Mouse (Mus musculus): ENCODE measurements around the gene Rtn4r.

The Rtn4r gene

DNA sequence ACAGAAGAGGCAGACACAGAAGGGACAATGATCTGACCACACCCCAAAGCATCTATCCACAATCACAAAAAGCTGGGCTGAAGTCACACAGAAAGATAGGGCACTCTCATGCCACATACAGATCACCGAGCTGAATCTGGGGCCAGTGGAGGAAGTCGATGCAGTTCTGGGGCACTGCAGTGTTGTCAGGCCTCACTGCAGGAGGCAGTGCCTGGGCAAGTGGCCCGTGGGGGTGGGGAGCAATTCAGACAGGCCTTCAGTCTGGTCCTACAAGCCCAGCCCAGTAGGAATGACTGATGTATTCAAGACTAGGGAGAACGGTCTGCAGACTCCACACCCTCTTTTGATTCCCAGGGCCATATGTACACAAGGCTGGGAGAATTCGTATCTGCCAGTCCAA lies 2.8 kb upstream of the Rtn4r start:
- in situ Hi-C loops (cut with MboI), result no loop called here

DNA sequence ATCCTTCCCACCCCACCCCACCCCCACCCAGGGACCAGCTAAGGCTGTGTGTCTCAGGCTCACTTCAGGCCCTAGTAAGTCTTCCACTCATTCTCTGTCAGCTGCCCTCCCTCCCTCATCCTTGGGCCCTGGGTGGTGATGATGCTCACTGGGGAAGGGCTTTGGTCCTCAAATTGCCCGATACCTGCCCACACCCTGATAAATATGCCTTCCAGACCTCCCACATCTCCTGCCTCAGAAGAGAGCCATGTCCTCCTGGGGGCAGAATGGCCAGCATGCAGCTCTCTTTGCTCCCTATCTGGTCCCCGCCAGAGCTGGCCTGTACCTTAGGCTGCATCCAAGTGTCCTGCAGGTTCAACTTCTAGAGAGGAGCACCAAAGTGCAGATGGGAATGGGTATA lies 2.3 kb upstream of the Rtn4r start:
- in situ Hi-C loops (cut with MboI), result no loop called here

DNA sequence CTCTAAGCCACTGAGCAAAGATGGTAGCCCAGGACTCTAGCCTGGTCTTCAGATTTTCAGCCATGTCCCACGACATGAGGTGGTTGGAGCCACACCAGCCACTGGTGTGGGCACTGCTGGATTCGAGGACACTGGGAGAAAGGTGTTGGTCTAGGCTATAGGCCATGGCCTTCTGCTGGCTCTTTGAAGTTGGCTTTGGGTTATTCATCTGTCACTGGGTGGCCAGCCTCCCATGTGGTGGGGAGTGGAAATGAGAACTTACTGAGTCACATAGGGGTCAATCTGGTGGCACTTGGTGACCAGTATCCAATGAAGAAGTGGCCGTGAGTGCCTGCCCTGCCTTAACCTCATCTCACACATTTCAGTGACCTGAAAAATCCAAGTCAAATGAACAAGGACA lies 1.2 kb upstream of the Rtn4r start:
- in situ Hi-C loops (cut with MboI), result no loop called here

DNA sequence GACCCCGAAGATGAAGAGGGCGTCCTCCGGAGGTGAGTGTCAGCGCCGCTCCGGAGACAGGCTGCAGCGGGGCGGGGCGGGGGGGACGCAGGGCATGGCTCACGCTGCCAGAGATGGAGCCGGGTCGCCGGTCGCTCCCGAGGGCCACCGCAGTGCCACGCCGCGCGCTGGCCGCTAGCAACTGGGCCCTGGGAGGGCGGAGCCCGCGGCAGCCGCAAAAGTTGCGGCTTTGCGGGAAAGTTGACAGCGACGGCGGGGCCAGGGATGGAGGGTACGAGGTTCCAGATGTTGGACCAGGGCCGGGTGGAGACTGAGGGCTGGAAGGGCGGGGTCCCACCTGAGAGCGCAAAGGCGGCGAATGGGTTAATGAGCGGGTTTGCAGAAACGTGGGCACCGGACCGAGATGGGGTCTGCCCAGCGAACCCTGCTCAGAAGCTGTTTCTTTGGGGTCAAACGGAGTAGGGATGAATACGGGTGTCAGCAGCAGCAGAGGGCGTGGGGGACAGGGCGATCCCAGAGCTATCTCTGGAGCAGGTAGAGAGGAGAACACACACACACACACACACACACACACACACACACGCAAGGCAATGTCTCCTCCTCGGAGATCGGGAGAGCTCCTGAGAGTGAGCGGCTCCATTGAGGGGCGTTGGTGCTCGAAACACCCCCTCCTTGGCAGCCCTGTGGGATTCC lies 575 bp downstream of the Rtn4r start:
- in situ Hi-C loops (cut with MboI), result no loop called here

DNA sequence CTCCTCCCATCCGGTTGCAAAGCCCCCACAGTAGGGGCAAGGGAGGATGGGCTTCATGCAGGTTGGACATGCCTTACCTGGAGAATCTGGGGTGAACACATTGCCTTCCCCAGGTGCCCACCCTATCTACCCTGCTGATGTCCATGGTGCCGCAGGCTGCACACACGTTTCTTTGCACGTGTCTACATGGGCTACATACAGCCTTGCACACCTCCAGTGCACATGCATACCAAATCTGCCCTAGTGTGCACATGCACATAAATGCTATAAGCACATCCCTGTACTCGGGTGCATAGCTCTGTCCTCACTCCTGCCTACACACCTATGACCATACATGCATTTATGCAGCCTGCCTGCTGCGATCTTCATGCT lies 1.1 kb downstream of the Rtn4r start:
- in situ Hi-C loops (cut with MboI), result no loop called here

DNA sequence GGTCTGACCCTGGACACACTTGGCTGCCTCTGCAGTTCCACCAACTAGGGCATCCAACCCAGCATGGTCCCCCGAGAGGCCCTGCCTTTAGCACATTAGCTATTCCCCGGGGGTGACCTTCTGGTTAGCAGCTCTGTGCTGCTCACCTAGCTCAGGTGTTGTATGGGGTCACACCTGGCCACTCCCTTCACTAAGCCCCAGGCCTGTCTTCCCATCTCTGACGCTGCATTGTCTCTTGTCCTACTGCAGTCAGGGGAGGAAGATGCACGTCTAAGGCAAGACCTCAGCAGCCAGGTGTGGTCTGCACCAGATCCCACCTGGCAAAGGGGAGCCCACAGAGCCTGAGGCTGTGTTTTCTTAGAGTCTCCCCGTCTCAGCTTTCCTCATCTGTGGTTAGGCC lies 2.0 kb downstream of the Rtn4r start:
- in situ Hi-C loops (cut with MboI), result no loop called here

GRCm38 (mm10) chr16:18130288-18130687 lies 2.8 kb downstream of the Rtn4r start:
- in situ Hi-C loops (cut with MboI), result no loop called here

DNA sequence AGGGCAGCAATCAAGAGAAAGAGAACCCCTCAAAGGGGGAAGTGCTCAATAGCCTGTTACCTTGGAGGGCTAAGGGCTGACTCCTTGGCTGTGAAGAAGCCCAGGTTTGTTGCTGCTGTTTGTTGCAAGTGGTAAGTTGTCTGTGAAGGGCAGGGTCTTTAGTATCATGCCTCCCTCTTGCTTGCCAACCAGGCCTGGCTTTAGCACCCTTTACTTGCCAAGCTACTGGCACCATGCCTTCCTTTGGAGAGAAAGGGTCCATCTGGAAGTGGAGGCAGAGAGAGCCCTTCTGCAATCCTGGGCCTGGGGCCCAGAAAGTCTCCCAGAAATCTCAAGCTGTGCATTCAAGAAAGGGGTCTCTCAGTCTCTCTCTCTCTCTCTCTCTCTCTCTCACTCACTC lies 3.3 kb downstream of the Rtn4r start:
- in situ Hi-C loops (cut with MboI), result no loop called here

DNA sequence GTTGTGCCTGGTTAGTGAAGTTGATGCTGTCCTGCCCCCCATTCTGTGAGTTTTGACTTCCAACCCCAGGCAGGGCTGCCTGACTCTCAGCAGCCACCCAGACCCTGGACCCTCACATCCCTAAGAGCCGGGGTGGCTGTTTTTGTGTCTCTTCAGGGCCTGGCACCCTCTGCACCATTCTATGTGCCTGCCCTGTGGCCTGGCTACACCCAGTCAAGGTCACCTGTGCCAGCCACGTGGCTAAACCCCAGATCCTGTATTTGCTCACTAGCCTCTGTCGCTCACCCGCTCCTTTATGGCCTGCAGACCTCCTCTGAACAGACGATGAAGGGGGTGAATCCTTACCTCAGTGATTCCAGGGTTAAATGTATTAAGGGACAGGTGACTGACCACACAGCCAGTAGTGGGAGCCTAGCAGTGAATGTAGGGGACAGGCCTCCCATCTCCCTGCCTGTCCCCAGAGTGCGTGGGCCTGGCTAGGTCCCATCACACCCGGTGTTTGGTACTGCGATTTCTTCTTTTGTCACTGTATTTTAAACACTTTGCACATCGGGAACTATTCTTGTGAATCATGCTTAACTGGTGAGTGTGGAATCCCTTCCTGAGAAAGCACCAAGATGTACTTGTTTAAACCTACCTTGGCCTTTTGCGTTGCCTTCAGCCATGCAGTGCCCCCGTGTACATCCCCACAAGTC lies 4.0 kb downstream of the Rtn4r start:
- in situ Hi-C loops (cut with MboI), result no loop called here

DNA sequence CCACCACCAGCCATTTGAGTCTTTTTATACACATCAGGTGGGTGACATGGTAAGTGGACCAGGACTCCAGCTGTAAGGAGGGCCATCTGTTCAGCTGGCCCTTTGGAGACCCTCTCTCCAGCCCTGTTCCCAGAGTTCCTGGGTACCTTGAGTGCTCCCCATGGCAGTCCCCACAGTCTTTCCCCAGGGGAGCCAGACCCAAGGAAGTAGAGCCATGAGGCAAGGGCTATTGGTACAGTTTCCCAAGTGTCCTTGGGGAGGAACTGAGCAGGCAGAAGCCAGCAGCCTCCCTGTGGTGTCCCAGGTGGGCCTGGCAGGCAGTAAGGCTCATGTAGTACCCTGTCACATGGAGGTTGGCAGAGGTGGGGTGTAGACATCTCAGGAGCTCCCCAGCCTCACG lies 4.6 kb downstream of the Rtn4r start:
- in situ Hi-C loops (cut with MboI), result no loop called here

DNA sequence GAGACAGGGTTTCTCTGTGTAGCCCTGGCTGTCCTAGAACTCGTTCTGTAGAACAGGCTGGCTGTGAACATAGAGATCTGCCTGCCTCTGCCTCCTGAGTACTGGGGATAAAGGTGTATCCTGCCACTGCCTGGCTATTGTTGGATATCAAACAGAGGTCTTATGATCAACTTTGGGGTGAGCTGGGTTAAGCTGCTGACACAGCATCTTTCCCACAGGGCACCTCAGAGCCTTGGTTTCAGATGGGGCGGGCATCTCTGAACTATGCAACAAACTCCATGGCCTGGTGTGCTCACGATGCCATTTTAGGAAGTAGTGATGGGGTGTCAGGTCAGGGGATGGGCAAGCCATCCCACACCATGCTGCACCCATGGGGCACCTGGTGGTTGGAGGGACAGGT lies 5.1 kb downstream of the Rtn4r start:
- in situ Hi-C loops (cut with MboI), result no loop called here

DNA sequence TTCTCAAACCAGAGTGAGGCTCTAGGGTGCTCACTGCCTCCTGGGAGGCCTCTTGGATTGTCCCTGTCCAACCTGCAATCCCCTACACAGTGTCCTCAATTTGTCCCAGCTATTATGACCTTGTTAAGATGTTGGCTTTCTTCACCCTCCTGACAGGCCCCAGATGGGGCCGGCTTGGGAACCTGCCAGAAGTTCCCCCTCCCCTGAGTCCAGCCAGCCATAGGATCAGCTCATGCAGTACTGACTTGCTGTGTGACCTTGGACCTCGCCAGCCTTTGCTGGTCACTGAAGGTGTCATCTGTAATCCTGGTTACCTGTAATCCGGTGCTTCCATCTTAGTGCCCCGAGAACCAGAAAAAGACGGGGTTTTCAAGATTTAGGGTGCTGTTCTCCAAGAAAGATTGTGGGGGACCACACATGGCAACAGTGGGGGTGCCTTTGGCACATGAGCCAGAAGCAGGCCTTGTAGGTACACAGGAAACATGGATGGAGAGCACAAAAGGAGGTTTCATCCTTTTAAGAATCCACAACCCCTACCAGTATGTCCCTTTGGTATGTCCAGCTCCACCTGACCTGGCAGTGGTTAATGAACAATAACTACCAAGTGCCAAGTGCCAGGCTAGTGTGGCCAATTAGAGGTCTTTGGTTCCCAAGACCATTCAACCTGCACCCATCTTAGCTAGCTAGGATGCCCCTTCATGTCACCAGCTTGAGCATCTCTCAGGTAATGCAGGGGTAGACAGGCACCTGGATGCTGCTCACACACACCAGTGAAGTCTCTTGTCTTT lies 5.9 kb downstream of the Rtn4r start:
- in situ Hi-C loops (cut with MboI), result no loop called here

DNA sequence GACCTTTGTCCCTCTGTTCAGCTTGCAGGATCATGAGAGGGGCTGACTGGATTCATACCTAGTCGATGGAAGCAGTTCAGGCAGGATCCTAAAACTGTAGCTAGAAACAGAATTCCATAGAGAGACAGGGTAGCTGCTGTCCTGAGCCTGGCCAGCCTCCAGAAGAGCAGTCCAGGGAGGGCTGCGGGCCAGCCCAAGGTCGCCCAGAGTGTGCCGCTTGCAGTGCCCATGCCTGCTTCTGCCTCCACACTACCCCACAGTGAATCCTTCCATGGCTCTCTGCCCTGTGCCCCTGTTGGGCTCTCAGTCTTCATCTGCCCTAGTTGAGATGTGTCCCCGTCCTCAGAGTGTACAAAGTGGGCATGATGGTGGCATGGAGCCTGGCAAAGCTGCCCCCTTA lies 7.8 kb downstream of the Rtn4r start:
- in situ Hi-C loops (cut with MboI), result no loop called here

DNA sequence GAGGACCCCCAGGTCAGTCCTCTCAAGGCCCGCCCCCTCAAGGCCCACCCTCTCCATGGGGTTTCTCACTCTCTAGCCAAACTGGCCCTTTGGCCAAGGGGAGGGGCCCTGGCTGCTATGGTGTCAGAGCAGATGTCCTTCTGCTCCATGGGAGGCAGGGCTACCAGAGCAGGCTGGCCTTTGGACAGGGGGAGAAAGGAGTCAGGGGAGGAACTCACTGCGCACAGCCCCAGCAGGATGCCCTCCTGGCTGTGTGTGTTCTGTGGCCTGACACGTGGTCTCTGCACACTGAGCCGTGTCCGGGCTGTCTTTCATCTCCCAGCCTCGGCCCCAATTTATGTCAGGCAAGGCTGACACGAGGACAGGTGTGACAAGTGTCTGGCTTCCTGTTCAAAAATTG lies 8.6 kb downstream of the Rtn4r start:
- in situ Hi-C loops (cut with MboI), result no loop called here

DNA sequence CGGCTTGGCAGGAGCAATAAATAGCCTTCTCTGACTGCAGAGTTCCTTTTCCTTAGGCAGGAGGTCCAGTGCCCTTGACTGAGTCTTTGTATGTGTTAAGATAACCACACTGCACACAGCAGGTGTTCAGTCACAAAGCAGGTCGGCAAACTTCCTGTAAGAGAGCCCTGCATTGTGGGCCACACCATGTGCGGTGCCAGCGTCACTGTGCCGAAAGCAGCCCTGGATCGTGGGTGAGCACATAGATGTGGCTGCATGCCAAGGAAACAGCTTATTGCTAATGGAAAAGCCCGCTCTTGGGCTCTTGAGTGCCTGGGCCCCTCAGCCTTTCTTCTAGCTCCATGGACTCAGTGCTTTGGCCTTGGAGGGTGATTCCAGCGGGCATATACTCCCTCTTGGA lies 16.8 kb downstream of the Rtn4r start:
- in situ Hi-C loops (cut with MboI), result no loop called here

DNA sequence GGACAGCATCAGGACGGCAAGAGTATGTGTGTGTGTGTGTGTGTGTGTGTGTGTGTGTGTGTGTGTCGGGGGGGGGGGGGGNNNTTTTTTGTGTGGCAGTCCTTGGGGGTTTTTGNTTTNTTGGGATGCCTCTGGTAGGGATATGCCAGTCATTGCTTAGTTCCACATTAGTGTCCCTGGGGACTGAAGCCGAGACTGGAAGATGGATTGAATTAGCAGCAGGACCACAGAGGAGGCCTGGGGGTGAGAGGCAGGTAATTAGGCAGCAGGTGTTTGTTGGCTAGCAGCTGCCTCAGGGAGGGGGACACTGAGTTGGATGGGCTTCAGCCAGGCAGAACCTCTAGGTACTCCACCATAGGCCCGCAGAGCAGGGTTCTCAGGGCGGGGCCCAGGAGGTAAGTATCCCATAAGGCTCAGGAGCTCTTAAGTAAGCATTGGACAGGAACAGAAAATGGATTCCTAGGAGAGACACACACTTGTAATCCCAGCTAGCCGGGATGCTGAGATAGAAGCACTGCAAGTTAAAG lies 18.0 kb downstream of the Rtn4r start:
- in situ Hi-C loops (cut with MboI), result no loop called here

DNA sequence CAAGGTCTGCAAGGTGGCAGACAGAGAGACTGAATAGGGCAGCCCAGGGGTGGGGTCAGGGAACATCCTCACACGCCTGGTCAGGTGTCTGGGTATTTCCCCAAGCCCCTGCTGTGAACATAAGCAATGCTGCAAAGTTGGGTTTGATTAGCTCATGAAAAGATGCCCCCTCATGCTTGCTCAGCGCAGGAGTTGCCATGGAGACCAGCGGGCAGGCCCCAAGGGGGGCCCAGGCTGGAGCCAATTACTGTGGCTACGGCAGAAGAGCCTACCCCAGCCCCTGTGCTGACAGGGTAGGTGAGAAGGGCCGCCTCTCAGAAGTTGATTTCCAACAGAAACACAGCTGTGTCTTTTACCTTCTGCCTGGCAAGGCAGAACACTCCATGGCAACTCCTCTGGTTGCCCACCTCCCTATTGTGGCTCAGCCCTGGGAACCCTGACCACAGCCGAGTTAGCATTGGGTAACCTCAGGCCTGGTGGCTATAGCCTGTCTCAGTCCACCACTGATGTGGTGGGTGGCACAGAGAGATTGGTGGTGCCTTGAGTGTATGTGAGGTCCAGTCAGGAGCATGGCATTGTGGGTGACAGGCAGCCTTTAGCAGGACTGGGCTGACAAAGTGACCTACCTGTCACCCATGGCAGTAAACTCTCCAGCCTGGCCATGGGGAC lies 20.9 kb downstream of the Rtn4r start:
- in situ Hi-C loops (cut with MboI), result no loop called here

DNA sequence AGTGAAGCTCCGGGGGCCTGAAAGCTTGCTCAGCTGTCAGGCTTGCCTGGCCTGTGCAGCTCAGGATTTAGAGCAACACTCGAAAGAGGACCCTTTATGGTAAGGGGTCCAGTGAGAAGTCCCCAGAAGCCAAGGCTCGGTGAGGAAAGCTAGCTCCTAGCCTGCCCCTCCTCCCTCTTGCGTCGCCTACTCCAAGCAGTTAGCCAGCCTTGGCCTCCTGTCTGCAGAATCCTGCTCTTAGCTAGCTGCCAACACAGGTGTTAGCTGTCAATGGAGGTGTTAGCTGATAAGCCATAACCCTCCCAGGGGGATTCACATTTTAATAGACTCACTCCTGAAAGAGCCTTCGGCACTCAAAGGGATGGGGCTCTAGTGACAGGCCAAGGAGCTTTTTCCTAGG lies 21.8 kb downstream of the Rtn4r start:
- in situ Hi-C loops (cut with MboI), result no loop called here

GRCm38 (mm10) chr16:18152189-18152588 lies 24.7 kb downstream of the Rtn4r start:
- in situ Hi-C loops (cut with MboI), result no loop called here

DNA sequence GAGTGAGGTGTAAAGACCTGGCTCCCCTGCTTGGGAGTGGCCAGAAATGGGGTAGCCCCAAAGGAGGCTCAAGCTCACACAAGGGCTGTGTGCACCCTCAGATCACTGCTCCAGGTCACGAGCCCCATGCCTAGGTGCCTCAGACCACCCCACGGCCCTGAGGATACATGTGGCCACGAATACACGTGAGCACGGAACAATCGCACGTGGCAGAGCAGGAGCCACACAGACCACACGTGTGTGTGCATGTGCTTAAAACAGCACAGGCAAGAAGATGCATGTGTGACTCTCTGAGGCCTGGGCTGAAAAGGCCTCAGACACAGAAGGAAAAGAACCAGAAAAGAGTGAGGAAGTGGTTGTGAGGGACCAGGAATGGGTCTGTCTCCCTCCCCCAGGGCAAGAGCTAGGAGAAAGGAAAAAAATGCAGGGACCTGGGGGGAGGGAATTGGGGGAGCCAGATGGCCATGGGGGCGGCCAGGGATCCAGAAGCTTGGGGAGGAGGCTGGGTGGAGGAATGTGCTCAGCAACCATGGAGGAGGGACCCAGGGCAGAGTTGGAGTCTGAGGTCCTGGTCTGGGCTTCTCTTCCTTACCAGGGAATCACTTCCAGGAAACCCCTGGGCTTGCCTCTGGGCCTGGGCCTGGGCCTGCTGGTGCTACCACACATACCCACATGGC lies 25.5 kb downstream of the Rtn4r start:
- in situ Hi-C loops (cut with MboI), result no loop called here

DNA sequence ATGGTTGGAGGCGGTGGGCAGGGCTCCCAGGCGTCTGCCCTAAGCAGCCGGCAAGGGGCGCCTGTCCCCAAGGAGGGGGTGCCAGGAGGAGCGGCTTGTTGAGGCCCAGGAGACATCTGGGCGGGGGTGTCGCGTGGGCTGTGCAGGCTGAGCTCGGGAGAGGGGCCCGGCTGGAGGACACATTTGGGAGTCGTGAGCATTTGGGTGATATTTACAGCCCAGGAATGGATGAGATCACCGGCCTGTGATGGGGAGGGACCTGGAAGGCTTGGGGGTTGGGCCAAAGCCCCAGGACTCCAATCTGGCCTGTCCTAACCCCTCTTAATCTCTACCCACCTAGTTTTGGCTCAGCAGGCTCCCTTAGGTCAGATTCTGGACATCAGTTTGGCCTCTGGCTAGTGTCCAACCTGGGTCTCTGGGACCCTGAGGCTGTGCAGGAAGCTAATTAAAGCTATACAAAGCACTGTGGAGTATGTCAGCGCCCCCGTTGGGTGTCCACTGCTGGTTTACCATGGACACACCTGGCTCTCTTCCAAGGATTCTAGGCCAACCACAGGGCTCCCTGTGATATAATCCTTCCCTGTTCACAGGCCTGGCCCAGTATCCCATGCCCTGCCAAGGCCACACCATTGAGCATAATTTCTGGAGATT lies 27.2 kb downstream of the Rtn4r start:
- in situ Hi-C loops (cut with MboI), result no loop called here

Data from mature B cell (primary cell).